Mouse (Mus musculus) layer of hippocampus, postnatal 36 days (tissue): ENCODE measurements at regions not wholly inside any gene's neighbourhood (a gene's known extent, or its start where the extent isn't known, plus 50 kb on each side); places are given as distances from the start of the nearest gene placed in this dataset.
"Not testable (repeated sequence)": the region's sequence is repeated elsewhere in the genome, so short reads cannot be mapped to it uniquely, and the experiment has no call there.

Experiments
- DNase-seq, 2 experiments: peaks; one replicate each; pipeline ENCODE4 v3.0.0; 2022

- not testable (repeated sequence) for DNase-seq
Measured at GRCm38 (mm10) chr8:118209301-118209700, 74.2 kb upstream of the Cdh13 start.

- DNase-seq: no peak
Measured at GRCm38 (mm10) chr8:118190866-118191265, 92.7 kb upstream of the Cdh13 start.

GRCm38 (mm10) chr8:118189226-118189625, 94.3 kb upstream of the Cdh13 start:
- DNase-seq: no peak

GRCm38 (mm10) chr8:118169001-118169413, 114.5 kb upstream of the Cdh13 start:
- peak; percentile 21 to 26 for DNase-seq

GRCm38 (mm10) chr8:118162171-118162570, 121.4 kb upstream of the Cdh13 start:
- DNase-seq: peak; percentile 12 to 42

- DNase-seq: peak; percentile 10 to 25
Measured at GRCm38 (mm10) chr8:118147359-118148205, 136.0 kb upstream of the Cdh13 start.

- DNase-seq: no peak
Measured at GRCm38 (mm10) chr8:118144546-118144945, 139.0 kb upstream of the Cdh13 start.

- no peak for DNase-seq
Measured at GRCm38 (mm10) chr8:118142311-118142710, 141.2 kb upstream of the Cdh13 start.

- DNase-seq: no peak
Measured at GRCm38 (mm10) chr8:118139928-118140327, 143.6 kb upstream of the Cdh13 start.

GRCm38 (mm10) chr8:118137846-118138245, 145.7 kb upstream of the Cdh13 start:
- no peak for DNase-seq

- DNase-seq: no peak
Measured at GRCm38 (mm10) chr8:118124993-118125392, 158.5 kb upstream of the Cdh13 start.

GRCm38 (mm10) chr8:118114253-118114652, 169.3 kb upstream of the Cdh13 start:
- no peak for DNase-seq

GRCm38 (mm10) chr8:118104464-118105050, 179.0 kb upstream of the Cdh13 start:
- DNase-seq: no peak

- DNase-seq: no peak
Measured at GRCm38 (mm10) chr8:118101346-118101745, 182.2 kb upstream of the Cdh13 start.

GRCm38 (mm10) chr8:118062736-118063135, 220.8 kb upstream of the Cdh13 start:
- no peak for DNase-seq

- no peak for DNase-seq
Measured at GRCm38 (mm10) chr8:118056781-118057180, 226.8 kb upstream of the Cdh13 start.

- no peak for DNase-seq
Measured at GRCm38 (mm10) chr8:118055536-118055935, 228.0 kb upstream of the Cdh13 start.

- no peak for DNase-seq
Measured at GRCm38 (mm10) chr8:118050386-118050785, 233.1 kb upstream of the Cdh13 start.

GRCm38 (mm10) chr8:118042253-118042860, 240.6 kb upstream of the Mphosph6 start:
- DNase-seq: no peak

- no peak for DNase-seq
Measured at GRCm38 (mm10) chr8:118041253-118041652, 239.5 kb upstream of the Mphosph6 start.

- no peak for DNase-seq
Measured at GRCm38 (mm10) chr8:118037801-118038200, 236.1 kb upstream of the Mphosph6 start.

- DNase-seq: peak; percentile 18 to 21
Measured at GRCm38 (mm10) chr8:118034051-118034450, 232.3 kb upstream of the Mphosph6 start.

- DNase-seq: no peak
Measured at GRCm38 (mm10) chr8:118031406-118031805, 229.7 kb upstream of the Mphosph6 start.
